Mouse (Mus musculus): ENCODE data around the gene Ormdl2. TPM values are rescaled to one million over a fixed set of nuclear protein-coding genes. Genes with fewer than 3 reads are reported as not detected.

Ormdl2 gene
- polyA plus RNA-seq, 1 experiment from 2014 or later = 64.6 TPM

DNA sequence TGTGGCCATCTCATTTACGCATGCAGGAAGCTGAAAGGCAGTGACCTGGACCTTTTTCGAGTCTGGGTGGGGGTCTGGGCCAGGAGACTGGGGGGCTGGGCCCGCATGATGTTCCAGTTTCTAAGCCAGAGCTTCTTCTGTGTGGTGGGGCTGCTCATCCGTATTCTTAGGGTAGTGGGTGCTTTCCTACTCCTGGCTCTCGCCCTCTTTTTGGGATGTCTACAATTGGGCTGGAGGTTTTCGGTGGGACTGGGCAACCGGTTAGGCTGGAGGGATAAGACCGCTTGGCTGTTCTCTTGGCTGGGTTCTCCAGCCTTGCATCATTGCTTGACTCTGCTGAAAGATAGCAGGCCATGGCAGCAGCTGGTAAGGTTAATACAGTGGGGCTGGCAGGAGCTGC lies 14.4 kb downstream of the Ormdl2 start:
- WGBS = 94% methylated on average over 8 of the region's 8 CpGs
- Histone ChIP-seq H3K27me3 (ENCODE audit: control insufficient read depth, insufficient read depth, low read length) (no peaks in the 10 kb centered on the region), H3K36me3 (ENCODE audit: control insufficient read depth, insufficient read depth, low read length) (no peaks in the 10 kb centered on the region; the same call in 1 of the 2 replicates), H3K27ac (ENCODE audit: low read depth, low read length) (no peak overlapping the region), H3K4me2 (ENCODE audit: low read depth) (peak overlapping the region; percentile 30), H3K4me3 (ENCODE audit: low read depth, low read length) (no peak overlapping the region), H3K9me3 (ENCODE audit: control insufficient read depth, low read length) (no peaks in the 10 kb centered on the region), H3K4me1 (ENCODE audit: control insufficient read depth, insufficient read depth, low read length) (peaks cover 24% of the 10 kb centered on the region), H3K9ac (ENCODE audit: low read length) (no peak overlapping the region)
- no peak for ATAC-seq (ENCODE audit: insufficient read depth, low FRiP score, low TSS enrichment)
- no peak for DNase-seq (ENCODE audit: low spot score)

GRCm38 (mm10) chr10:128806086-128806485 lies 15.4 kb downstream of the Ormdl2 start:
- Histone ChIP-seq H3K27me3 (ENCODE audit: control insufficient read depth, insufficient read depth, low read length) (no peaks in the 10 kb centered on the region), H3K4me1 (ENCODE audit: control insufficient read depth, insufficient read depth, low read length) (peaks cover 24% of the 10 kb centered on the region), H3K27ac (ENCODE audit: low read depth, low read length) (no peak overlapping the region), H3K9me3 (ENCODE audit: control insufficient read depth, low read length) (no peaks in the 10 kb centered on the region), H3K4me2 (ENCODE audit: low read depth) (peak overlapping the region; percentile 90), H3K9ac (ENCODE audit: low read length) (peak overlapping the region; percentile 83), H3K4me3 (ENCODE audit: low read depth, low read length) (peak overlapping the region; percentile 76), H3K36me3 (ENCODE audit: control insufficient read depth, insufficient read depth, low read length) (peaks cover 4% of the 10 kb centered on the region; the same call in 1 of the 2 replicates)
- ATAC-seq (ENCODE audit: insufficient read depth, low FRiP score, low TSS enrichment) (no peak), DNase-seq (ENCODE audit: low spot score) (no peak)
- WGBS = 64% methylated on average over 6 of the region's 6 CpGs

DNA sequence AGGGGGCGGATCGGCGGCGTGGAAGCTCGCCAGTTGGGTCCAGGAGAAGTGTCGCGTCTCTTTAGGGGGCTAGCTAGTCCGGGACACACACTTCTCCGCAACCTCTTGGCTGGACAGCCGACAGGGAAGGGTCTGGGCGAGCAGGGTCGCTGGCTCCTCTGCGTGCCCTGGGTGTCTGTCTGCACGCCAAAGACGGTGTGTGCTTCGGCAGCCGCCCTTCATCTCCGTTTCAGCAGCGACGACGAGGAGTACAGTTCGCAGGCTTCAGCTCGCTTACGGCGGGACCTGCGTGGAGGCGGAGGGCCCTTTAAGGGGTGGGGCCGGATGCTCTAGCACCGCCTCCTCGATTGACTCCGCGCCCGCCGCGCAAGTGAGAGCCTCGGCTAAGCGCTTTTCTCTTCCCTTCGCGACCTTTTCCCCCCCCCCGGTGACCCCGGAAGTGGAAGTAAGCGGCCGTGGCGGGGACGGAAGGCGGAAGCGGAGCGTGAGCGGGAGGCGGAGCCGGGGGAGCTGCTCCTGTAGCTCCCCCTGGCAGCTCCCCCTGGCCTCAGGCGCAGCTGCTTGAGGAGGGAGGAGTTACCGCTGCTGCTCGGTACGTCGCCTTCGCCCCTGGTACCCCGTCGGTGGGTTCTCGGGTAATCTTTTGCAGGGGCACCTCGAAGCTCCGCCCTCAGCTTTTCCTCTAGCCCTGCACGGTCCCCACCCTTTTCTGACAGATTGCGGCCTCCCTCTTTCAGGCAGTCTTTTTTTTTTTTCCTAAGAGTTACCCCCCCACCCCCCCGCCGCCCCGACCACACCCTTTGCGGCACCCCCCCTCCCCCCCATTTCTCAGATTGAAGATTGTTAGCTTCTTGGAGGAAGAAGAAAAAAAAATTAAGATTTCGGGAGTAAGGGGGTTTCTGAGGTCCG lies 16.1 kb downstream of the Ormdl2 start:
- peak overlapping the region; percentile 83 for H3K9ac ChIP-seq (ENCODE audit: low read length)
- peaks cover 24% of the 10 kb centered on the region for H3K4me1 ChIP-seq (ENCODE audit: control insufficient read depth, insufficient read depth, low read length)
- H3K27ac ChIP-seq (ENCODE audit: low read depth, low read length) = peak overlapping the region; percentile 92
- DNase-seq (ENCODE audit: low spot score) (peak; percentile 99), ATAC-seq (ENCODE audit: insufficient read depth, low FRiP score, low TSS enrichment) (peak; percentile 92)
- H3K9me3 ChIP-seq (ENCODE audit: control insufficient read depth, low read length) = no peaks in the 10 kb centered on the region
- under 1% methylated on average over 60 of the region's 70 CpGs for WGBS
- H3K4me3 ChIP-seq (ENCODE audit: low read depth, low read length) = peak overlapping the region; percentile 76
- no peaks in the 10 kb centered on the region for H3K27me3 ChIP-seq (ENCODE audit: control insufficient read depth, insufficient read depth, low read length)
- peaks cover 7% of the 10 kb centered on the region; the same call in 1 of the 2 replicates for H3K36me3 ChIP-seq (ENCODE audit: control insufficient read depth, insufficient read depth, low read length)
- H3K4me2 ChIP-seq (ENCODE audit: low read depth) = peak overlapping the region; percentile 90

- peak within 1 kb of the TSS; percentile 83 for H3K9ac ChIP-seq (ENCODE audit: low read length)
- ATAC-seq (ENCODE audit: insufficient read depth, low FRiP score, low TSS enrichment) (peak; percentile 69), DNase-seq (ENCODE audit: low spot score) (peak; percentile 82)
- WGBS = 0% methylated on average over 27 of the region's 28 CpGs
- peaks cover 24% of the 10 kb centered on the region for H3K4me1 ChIP-seq (ENCODE audit: control insufficient read depth, insufficient read depth, low read length)
- H3K27me3 ChIP-seq (ENCODE audit: control insufficient read depth, insufficient read depth, low read length) = no peaks in the 10 kb centered on the region
- peaks cover 7% of the 10 kb centered on the region; the same call in 1 of the 2 replicates for H3K36me3 ChIP-seq (ENCODE audit: control insufficient read depth, insufficient read depth, low read length)
- H3K4me3 ChIP-seq (ENCODE audit: low read depth, low read length) = peak within 1 kb of the TSS; percentile 76
- no peaks in the 10 kb centered on the region for H3K9me3 ChIP-seq (ENCODE audit: control insufficient read depth, low read length)
- H3K4me2 ChIP-seq (ENCODE audit: low read depth) = peak within 1 kb of the TSS; percentile 90
- H3K27ac ChIP-seq (ENCODE audit: low read depth, low read length) = peak within 1 kb of the TSS; percentile 92
These were observed 17.0 kb downstream of the Ormdl2 start, which contains the start of gene Tmem198b for GRCm38 (mm10) chr10:128804271-128805091. Tmem198b (minus strand) TSS chr10:128804370.

- H3K4me1 ChIP-seq (ENCODE audit: control insufficient read depth, insufficient read depth, low read length) = peaks cover 24% of the 10 kb centered on the region
- peak within 1 kb of the TSS; percentile 83 for H3K9ac ChIP-seq (ENCODE audit: low read length)
- no peak for DNase-seq (ENCODE audit: low spot score)
- peak within 1 kb of the TSS; percentile 76 for H3K4me3 ChIP-seq (ENCODE audit: low read depth, low read length)
- H3K36me3 ChIP-seq (ENCODE audit: control insufficient read depth, insufficient read depth, low read length) = peaks cover 7% of the 10 kb centered on the region; the same call in 1 of the 2 replicates
- under 1% methylated on average over 14 of the region's 14 CpGs for WGBS
- peak within 1 kb of the TSS; percentile 90 for H3K4me2 ChIP-seq (ENCODE audit: low read depth)
- peak; percentile 13; the same call in 1 of the 2 replicates for ATAC-seq (ENCODE audit: insufficient read depth, low FRiP score, low TSS enrichment)
- H3K27ac ChIP-seq (ENCODE audit: low read depth, low read length) = peak within 1 kb of the TSS; percentile 92
- H3K9me3 ChIP-seq (ENCODE audit: control insufficient read depth, low read length) = no peaks in the 10 kb centered on the region
- H3K27me3 ChIP-seq (ENCODE audit: control insufficient read depth, insufficient read depth, low read length) = no peaks in the 10 kb centered on the region
These were observed 17.6 kb downstream of the Ormdl2 start, which contains the start of gene Dnajc14 for GRCm38 (mm10) chr10:128803771-128804270. Dnajc14 (plus strand) TSS chr10:128804062.

GRCm38 (mm10) chr10:128803361-128803760 lies 18.1 kb downstream of the Ormdl2 start:
- peak overlapping the region; percentile 76 for H3K4me3 ChIP-seq (ENCODE audit: low read depth, low read length)
- H3K27me3 ChIP-seq (ENCODE audit: control insufficient read depth, insufficient read depth, low read length) = no peaks in the 10 kb centered on the region
- H3K4me2 ChIP-seq (ENCODE audit: low read depth) = peak overlapping the region; percentile 90
- H3K9me3 ChIP-seq (ENCODE audit: control insufficient read depth, low read length) = no peaks in the 10 kb centered on the region
- H3K4me1 ChIP-seq (ENCODE audit: control insufficient read depth, insufficient read depth, low read length) = peaks cover 24% of the 10 kb centered on the region
- no peak for DNase-seq (ENCODE audit: low spot score)
- H3K36me3 ChIP-seq (ENCODE audit: control insufficient read depth, insufficient read depth, low read length) = peaks cover 7% of the 10 kb centered on the region; the same call in 1 of the 2 replicates
- 23% methylated on average over 6 of the region's 6 CpGs for WGBS
- peak overlapping the region; percentile 83 for H3K9ac ChIP-seq (ENCODE audit: low read length)
- no peak overlapping the region for H3K27ac ChIP-seq (ENCODE audit: low read depth, low read length)
- no peak for ATAC-seq (ENCODE audit: insufficient read depth, low FRiP score, low TSS enrichment)

DNA sequence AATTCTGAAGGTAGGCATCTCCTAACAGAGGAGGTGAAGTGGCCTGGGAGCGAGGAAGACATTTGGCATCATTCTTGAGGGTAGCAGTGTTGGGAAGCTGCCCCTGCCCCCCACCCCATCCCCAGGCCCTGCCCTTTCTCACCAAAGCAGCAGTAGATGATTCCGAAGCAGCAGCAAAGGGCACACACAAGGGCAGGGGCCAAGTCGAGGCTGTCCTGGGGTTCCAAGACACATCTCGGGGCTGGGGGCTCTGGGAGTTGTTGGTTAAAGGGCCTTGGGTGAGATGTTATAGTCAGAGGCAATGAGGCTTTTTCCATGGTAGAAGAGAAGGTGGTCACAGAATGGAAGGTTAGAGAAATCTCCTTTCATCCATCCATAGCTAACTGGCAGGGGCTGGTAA lies 18.5 kb downstream of the Ormdl2 start:
- peaks cover 24% of the 10 kb centered on the region for H3K4me1 ChIP-seq (ENCODE audit: control insufficient read depth, insufficient read depth, low read length)
- DNase-seq (ENCODE audit: low spot score) = no peak
- no peaks in the 10 kb centered on the region for H3K27me3 ChIP-seq (ENCODE audit: control insufficient read depth, insufficient read depth, low read length)
- H3K4me2 ChIP-seq (ENCODE audit: low read depth) = peak overlapping the region; percentile 90
- ATAC-seq (ENCODE audit: insufficient read depth, low FRiP score, low TSS enrichment) = no peak
- no peak overlapping the region for H3K27ac ChIP-seq (ENCODE audit: low read depth, low read length)
- H3K9me3 ChIP-seq (ENCODE audit: control insufficient read depth, low read length) = no peaks in the 10 kb centered on the region
- H3K9ac ChIP-seq (ENCODE audit: low read length) = peak overlapping the region; percentile 83; the same call in 1 of the 2 replicates
- H3K4me3 ChIP-seq (ENCODE audit: low read depth, low read length) = peak overlapping the region; percentile 76; the same call in 1 of the 2 replicates
- H3K36me3 ChIP-seq (ENCODE audit: control insufficient read depth, insufficient read depth, low read length) = peaks cover 7% of the 10 kb centered on the region; the same call in 1 of the 2 replicates
- WGBS = 63% methylated on average over 4 of the region's 4 CpGs

GRCm38 (mm10) chr10:128801981-128802495 lies 19.4 kb downstream of the Ormdl2 start:
- H3K4me2 ChIP-seq (ENCODE audit: low read depth) = no peak overlapping the region
- peaks cover 7% of the 10 kb centered on the region; the same call in 1 of the 2 replicates for H3K36me3 ChIP-seq (ENCODE audit: control insufficient read depth, insufficient read depth, low read length)
- H3K27ac ChIP-seq (ENCODE audit: low read depth, low read length) = no peak overlapping the region
- H3K4me3 ChIP-seq (ENCODE audit: low read depth, low read length) = no peak overlapping the region
- DNase-seq (ENCODE audit: low spot score) = no peak
- WGBS = 90% methylated on average over 16 of the region's 16 CpGs
- no peaks in the 10 kb centered on the region for H3K9me3 ChIP-seq (ENCODE audit: control insufficient read depth, low read length)
- no peak overlapping the region for H3K9ac ChIP-seq (ENCODE audit: low read length)
- peaks cover 16% of the 10 kb centered on the region for H3K4me1 ChIP-seq (ENCODE audit: control insufficient read depth, insufficient read depth, low read length)
- H3K27me3 ChIP-seq (ENCODE audit: control insufficient read depth, insufficient read depth, low read length) = no peaks in the 10 kb centered on the region
- ATAC-seq (ENCODE audit: insufficient read depth, low FRiP score, low TSS enrichment) = no peak
